Mouse (Mus musculus): ENCODE data around the gene Olfr478.
"Not testable (repeated sequence)": the region's sequence is repeated elsewhere in the genome, so short reads cannot be mapped to it uniquely, and the experiment has no call there.

Gene Olfr478

DNA sequence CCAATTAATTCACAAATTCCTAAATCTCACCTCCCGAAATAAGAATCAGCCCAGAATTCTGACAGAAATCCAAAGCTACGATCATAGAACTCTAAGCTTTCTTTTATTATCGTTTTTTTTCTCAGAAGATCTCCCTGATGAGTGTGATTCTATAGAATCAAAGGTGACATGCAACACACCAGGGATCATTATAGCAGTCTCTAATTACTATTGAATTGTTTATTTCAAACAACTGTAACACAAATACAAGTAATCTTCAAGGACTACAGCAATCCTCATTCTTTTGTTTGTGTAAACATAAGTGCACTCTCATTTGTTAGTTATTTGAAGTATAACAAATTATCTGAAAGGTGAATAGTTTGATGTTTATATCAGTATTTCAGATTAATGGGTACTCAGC, at the start of gene Olfr478:
Olfr478 (minus strand) TSS at position 101 of the 400 bp plus-strand sequence.
- DNase-seq: no peak

DNA sequence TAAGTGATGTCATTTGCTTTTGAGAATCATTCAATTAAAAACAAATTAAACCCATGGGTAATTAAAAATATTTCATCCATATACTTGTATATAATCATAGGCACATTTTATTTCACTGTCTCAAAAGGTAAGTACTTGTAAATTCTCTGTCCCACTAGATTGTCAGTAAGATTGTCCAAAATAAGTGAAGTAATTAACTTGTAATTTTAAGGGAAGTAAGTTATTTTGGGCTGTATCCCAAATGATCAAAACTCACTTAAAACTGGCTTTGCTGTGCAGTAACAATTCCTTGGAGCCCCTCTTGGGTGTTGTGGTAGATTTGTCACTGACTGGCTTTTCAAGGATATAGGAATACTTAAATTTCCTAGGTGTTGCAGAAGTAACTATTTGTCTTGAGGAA, 45.8 kb upstream of the Olfr478 start, which contains the start of gene Olfr481:
Olfr481 (plus strand) TSS at position 301 of the 400 bp plus-strand sequence.
- DNase-seq: no peak

DNA sequence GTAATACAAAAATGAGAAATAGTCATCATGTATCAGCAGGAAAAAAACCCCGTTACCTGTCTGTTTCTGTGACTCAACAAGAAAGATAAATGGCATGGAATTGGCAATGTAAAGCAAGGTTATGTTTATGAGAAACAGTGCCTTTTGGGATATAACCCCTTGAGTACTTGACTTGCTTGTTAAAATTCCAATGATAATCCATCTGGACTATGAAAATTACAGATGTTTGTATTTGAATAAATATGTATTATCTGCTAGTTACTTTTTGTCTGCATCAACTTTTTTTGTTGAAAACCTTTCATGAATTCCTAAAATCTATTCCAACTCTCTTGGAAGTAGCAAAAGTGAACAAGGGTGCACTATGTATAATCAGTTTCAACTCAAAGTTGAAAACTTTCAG, 33.5 kb upstream of the Olfr478 start, which contains the start of gene Olfr480:
Olfr480 (minus strand) TSS at position 101 of the 400 bp plus-strand sequence.
- DNase-seq: no peak

DNA sequence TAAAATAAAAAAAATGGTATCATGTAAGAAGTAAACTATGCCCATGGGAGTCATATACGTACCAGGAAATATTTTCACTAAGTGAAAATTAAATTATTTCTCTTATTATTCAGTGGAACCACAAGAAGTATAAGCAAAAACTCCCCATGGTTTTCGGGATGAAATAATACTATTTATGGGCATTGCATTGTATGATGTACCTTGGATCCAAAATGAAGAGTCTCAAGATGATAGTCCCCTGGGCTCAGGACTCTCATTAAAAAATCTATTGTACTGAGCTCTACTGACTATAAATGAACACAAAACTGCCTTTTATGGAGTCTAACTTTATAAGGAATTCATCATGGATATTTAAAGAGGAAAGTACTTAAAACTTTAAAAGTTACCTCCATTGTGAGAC, 16.6 kb upstream of the Olfr478 start, which contains the start of gene Olfr479:
Olfr479 (plus strand) TSS at position 301 of the 400 bp plus-strand sequence.
- no peak for DNase-seq

DNA sequence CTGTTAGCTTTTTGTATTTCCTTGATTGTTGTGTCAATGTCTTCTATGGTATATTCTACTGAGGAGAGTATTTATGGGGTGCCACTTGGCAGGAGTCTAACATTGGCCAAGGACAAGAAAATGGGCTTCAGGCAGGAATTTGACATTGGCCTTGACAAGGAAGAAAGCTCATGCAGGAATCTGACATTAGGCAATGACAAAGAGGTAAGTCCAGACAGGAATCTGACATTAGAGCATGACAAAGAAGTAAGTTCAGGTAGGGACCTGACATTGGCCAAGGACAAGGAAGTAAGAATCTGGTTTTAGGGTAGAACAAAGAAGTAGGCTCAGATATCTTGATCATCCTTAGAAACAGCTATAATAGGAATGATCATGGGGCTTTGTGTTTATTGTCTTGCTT, 19.5 kb downstream of the Olfr478 start:
- not testable (repeated sequence) for DNase-seq

DNA sequence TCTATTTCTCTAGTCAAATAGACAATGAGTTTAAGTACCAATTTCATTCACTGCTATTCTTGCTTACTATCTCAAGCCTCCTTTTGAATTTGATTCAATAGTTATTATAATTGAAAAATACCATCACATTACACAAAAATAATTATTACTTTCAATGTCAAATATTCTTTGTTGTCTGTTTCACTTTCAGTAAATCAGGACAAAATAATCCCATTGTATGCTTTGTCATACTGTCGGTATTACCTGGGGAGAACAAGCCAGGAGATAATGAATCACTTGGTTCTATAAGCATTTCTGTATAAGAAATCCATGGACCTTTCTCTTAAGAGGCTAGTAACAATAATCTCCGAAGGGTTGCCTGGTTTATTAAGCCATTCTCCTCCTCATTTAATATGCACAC, 47.4 kb downstream of the Olfr478 start, which contains the start of gene Olfr477:
Olfr477 (plus strand) TSS at position 301 of the 400 bp plus-strand sequence.
- DNase-seq: no peak
